13 mouse cellular contexts compared by ENCODE assay signal in genomic region chr9:33001165-33001949, GRCm38 (mm10).
A peak's percentile ranks its signal among the peaks of the same experiment; 100 is the strongest.
DNase-seq lines count a peak whose midpoint lies in the region; ATAC-seq lines count a peak whose summit lies in the region.
"Had no signal": no experiment of that assay in that cellular context is flagged by ENCODE, and none has a peak within 500 bp of the region (broad histone marks: within the 10 kb centered on the region; RNA-seq: fewer than 3 reads in every experiment).

No protein-coding gene starts in this region.

- 48% methylated on average over 9 of the region's 9 CpGs for WGBS in kidney, embryonic 15.5 days
- WGBS in heart, embryonic 15.5 days: 45% methylated on average over 9 of the region's 9 CpGs
- WGBS in limb, embryonic 15.5 days: 29% methylated on average over 9 of the region's 9 CpGs
- 72% methylated on average over 9 of the region's 9 CpGs for WGBS in midbrain, embryonic 15.5 days
- WGBS in midbrain, embryonic 16.5 days: 68% methylated on average over 9 of the region's 9 CpGs

- no peak overlapping the region for H3K27ac ChIP-seq in kidney, embryonic 15.5 days
- peak overlapping the region; percentile 15 for H3K27ac ChIP-seq in heart, embryonic 15.5 days
- H3K27ac ChIP-seq in limb, embryonic 15.5 days: no peak overlapping the region
- no peak overlapping the region for H3K27ac ChIP-seq in midbrain, embryonic 15.5 days
- H3K27ac ChIP-seq in midbrain, embryonic 16.5 days (ENCODE audit: low read length): no peak overlapping the region
- H3K27ac ChIP-seq: forebrain, embryonic 15.5 days; liver, embryonic 13.5 days had no signal

- 0 out of 2 replicates have a peak, but pooled peaks cover 2% of the 10 kb centered on the region for H3K9me3 ChIP-seq in kidney, embryonic 15.5 days (replicated peaks)
- no peaks in the 10 kb centered on the region for H3K9me3 ChIP-seq in heart, embryonic 15.5 days (replicated peaks)
- H3K9me3 ChIP-seq in limb, embryonic 15.5 days: no peaks in the 10 kb centered on the region
- 0 out of 2 replicates have a peak, but pooled peaks cover 3% of the 10 kb centered on the region for H3K9me3 ChIP-seq in midbrain, embryonic 15.5 days
- H3K9me3 ChIP-seq in midbrain, embryonic 16.5 days (replicated peaks; ENCODE audit: control insufficient read depth, low read length, poor library complexity, severe bottlenecking): no peaks in the 10 kb centered on the region; the same call in 1 of the 2 replicates
- H3K9me3 ChIP-seq: forebrain, embryonic 15.5 days; liver, embryonic 13.5 days had no signal

- peaks cover 8% of the 10 kb centered on the region; the same call in 1 of the 2 replicates for H3K4me1 ChIP-seq in kidney, embryonic 15.5 days
- H3K4me1 ChIP-seq in heart, embryonic 15.5 days (replicated peaks): peaks cover 8% of the 10 kb centered on the region
- H3K4me1 ChIP-seq in limb, embryonic 15.5 days: peaks cover 11% of the 10 kb centered on the region
- no peaks in the 10 kb centered on the region for H3K4me1 ChIP-seq in midbrain, embryonic 15.5 days
- no peaks in the 10 kb centered on the region; the same call in 1 of the 2 replicates for H3K4me1 ChIP-seq in midbrain, embryonic 16.5 days (ENCODE audit: control insufficient read depth, insufficient read depth, low read length)
- H3K4me1 ChIP-seq: forebrain, embryonic 15.5 days; liver, embryonic 13.5 days had no signal

- H3K9ac ChIP-seq in kidney, embryonic 15.5 days: no peak overlapping the region
- no peak overlapping the region for H3K9ac ChIP-seq in heart, embryonic 15.5 days
- no peak overlapping the region for H3K9ac ChIP-seq in limb, embryonic 15.5 days
- H3K9ac ChIP-seq in midbrain, embryonic 15.5 days: no peak overlapping the region
- no peak overlapping the region for H3K9ac ChIP-seq in midbrain, embryonic 16.5 days (ENCODE audit: low read depth, low read length)
- H3K9ac ChIP-seq: forebrain, embryonic 15.5 days; liver, embryonic 13.5 days had no signal

- no peaks in the 10 kb centered on the region for H3K36me3 ChIP-seq in kidney, embryonic 15.5 days
- no peaks in the 10 kb centered on the region for H3K36me3 ChIP-seq in heart, embryonic 15.5 days
- no peaks in the 10 kb centered on the region for H3K36me3 ChIP-seq in limb, embryonic 15.5 days
- no peaks in the 10 kb centered on the region for H3K36me3 ChIP-seq in midbrain, embryonic 15.5 days (replicated peaks)
- no peaks in the 10 kb centered on the region for H3K36me3 ChIP-seq in midbrain, embryonic 16.5 days (ENCODE audit: control insufficient read depth, insufficient read depth, low read length)
- H3K36me3 ChIP-seq: forebrain, embryonic 15.5 days; liver, embryonic 13.5 days had no signal

- H3K27me3 ChIP-seq in kidney, embryonic 15.5 days: no peaks in the 10 kb centered on the region
- no peaks in the 10 kb centered on the region for H3K27me3 ChIP-seq in heart, embryonic 15.5 days
- no peaks in the 10 kb centered on the region for H3K27me3 ChIP-seq in limb, embryonic 15.5 days
- H3K27me3 ChIP-seq in midbrain, embryonic 15.5 days (replicated peaks): no peaks in the 10 kb centered on the region
- no peaks in the 10 kb centered on the region for H3K27me3 ChIP-seq in midbrain, embryonic 16.5 days (ENCODE audit: control insufficient read depth, insufficient read depth, low read depth, low read length)
- H3K27me3 ChIP-seq: forebrain, embryonic 15.5 days; liver, embryonic 13.5 days had no signal

- peak overlapping the region; percentile 20; the same call in 1 of the 2 replicates for H3K4me2 ChIP-seq in kidney, embryonic 15.5 days
- peak overlapping the region; percentile 20; the same call in 1 of the 2 replicates for H3K4me2 ChIP-seq in heart, embryonic 15.5 days
- 0 out of 2 replicates have a peak overlapping the region, but pooled peaks have one; percentile 5 for H3K4me2 ChIP-seq in limb, embryonic 15.5 days
- H3K4me2 ChIP-seq in midbrain, embryonic 15.5 days: no peak overlapping the region
- H3K4me2 ChIP-seq in midbrain, embryonic 16.5 days (ENCODE audit: low read length): no peak overlapping the region
- H3K4me2 ChIP-seq: forebrain, embryonic 15.5 days; liver, embryonic 13.5 days had no signal

- no peak for ATAC-seq in kidney, embryonic 15.5 days (replicated peaks; ENCODE audit: low FRiP score)
- no peak for ATAC-seq in heart, embryonic 15.5 days (replicated peaks; ENCODE audit: insufficient number of reproducible peaks, insufficient read depth, low FRiP score, low read depth)
- no peak for ATAC-seq in limb, embryonic 15.5 days (ENCODE audit: insufficient number of reproducible peaks, low FRiP score, low TSS enrichment, low read depth)
- no peak for ATAC-seq in midbrain, embryonic 15.5 days (replicated peaks)
- ATAC-seq in midbrain, embryonic 16.5 days: no peak
- ATAC-seq: forebrain, embryonic 15.5 days had no signal

- peak; percentile 24 for DNase-seq in embryo, embryonic 11 days
- no peak for DNase-seq in embryo, embryonic 10 days (ENCODE audit: low spot score)
- DNase-seq in kidney, adult 11 months: no peak
- DNase-seq: adrenal gland, postnatal 25 days; cerebellum, adult 11 months; kidney, adult 8-10 months; liver, embryonic 13.5 days had no signal

- H3K4me3 ChIP-seq in kidney, embryonic 15.5 days (replicated peaks): no peak overlapping the region
- no peak overlapping the region for H3K4me3 ChIP-seq in heart, embryonic 15.5 days
- no peak overlapping the region for H3K4me3 ChIP-seq in limb, embryonic 15.5 days
- no peak overlapping the region for H3K4me3 ChIP-seq in midbrain, embryonic 15.5 days
- H3K4me3 ChIP-seq in midbrain, embryonic 16.5 days (ENCODE audit: low read depth, low read length): no peak overlapping the region
- H3K4me3 ChIP-seq: forebrain, embryonic 15.5 days; liver, embryonic 13.5 days had no signal

Comparison
In these comparisons a context has a peak if more than half of its experiments do, and no peak if none do; other contexts are left out.
1. H3K4me2 ChIP-seq: peak in kidney, embryonic 15.5 days (single experiment), heart, embryonic 15.5 days (single experiment) and limb, embryonic 15.5 days (single experiment); none in midbrain, embryonic 15.5 days (single experiment) and midbrain, embryonic 16.5 days (single experiment).